Mouse (Mus musculus) adrenal gland, postnatal 4 days (tissue): ENCODE measurements around the gene Zfp524. TPM values are rescaled to one million over a fixed set of nuclear protein-coding genes. Genes with fewer than 3 reads are reported as not detected.

Source experiments
- total RNA-seq, 2 experiments: library from RNA; stranded (reverse); gene quantifications; 2 replicates each; pipeline ENCODE4 v1.2.3; 2021

Zfp524 gene
- total RNA-seq, 2 experiments from 2014 or later, result 10.6 to 11.1 TPM

Other genes starting within 250 kb of the Zfp524 start
- not detected for gene Fam71e2, start 243.1 kb upstream of the Zfp524 start, total RNA-seq
- under 1 TPM; 0.14 to 0.31 TPM for gene Il11, start 231.6 kb upstream of the Zfp524 start, total RNA-seq
- not detected for gene Tmem190, start 231.5 kb upstream of the Zfp524 start, total RNA-seq
- 1 to 10 TPM; 7.1 to 9.0 TPM for gene Tmem238, start 224.8 kb upstream of the Zfp524 start, total RNA-seq
- gene Rpl28, start 221.5 kb upstream of the Zfp524 start, total RNA-seq, result 1,000 to 10,000 TPM; 1,263 to 1,302 TPM
- 100 to 1,000 TPM; 140 to 156 TPM for gene Ube2s, start 201.8 kb upstream of the Zfp524 start, total RNA-seq
- 1 to 10 TPM; 4.4 to 6.1 TPM for gene Shisa7, start 169.7 kb upstream of the Zfp524 start, total RNA-seq
- gene Isoc2b, start 144.2 kb upstream of the Zfp524 start, total RNA-seq, result 10 to 100 TPM; 11.6 to 16.4 TPM
- 10 to 100 TPM; 22.6 to 22.8 TPM for gene Isoc2a, start 137.3 kb upstream of the Zfp524 start, total RNA-seq
- gene Gm36210, start 107.9 kb upstream of the Zfp524 start, total RNA-seq, result under 1 TPM in 1 of 2 experiments, not detected in 1; 0.39 TPM
- 10 to 100 TPM; 24.4 to 26.9 TPM for gene Zfp628, start 99.2 kb upstream of the Zfp524 start, total RNA-seq
- gene Nat14, start 92.4 kb upstream of the Zfp524 start, total RNA-seq, result 10 to 100 TPM in 1 of 2 experiments, 1 to 10 TPM in 1; 9.9 to 10.1 TPM
- gene Ssc5d, start 88.6 kb upstream of the Zfp524 start, total RNA-seq, result 10 to 100 TPM; 11.8 to 12.1 TPM
- gene Sbk2, start 50.0 kb upstream of the Zfp524 start, total RNA-seq, result under 1 TPM; 0.50 to 0.90 TPM
- gene Sbk3, start 43.2 kb upstream of the Zfp524 start, total RNA-seq, result under 1 TPM; 0.20 to 0.28 TPM
- gene Zfp579, start 18.3 kb upstream of the Zfp524 start, total RNA-seq, result 10 to 100 TPM; 34.1 to 35.2 TPM
- gene Fiz1, start 282 bp downstream of the Zfp524 start, total RNA-seq, result 10 to 100 TPM; 39.6 to 40.5 TPM
- gene Gm44973, start 1.1 kb downstream of the Zfp524 start, total RNA-seq, result not detected
- 10 to 100 TPM; 40.1 to 41.8 TPM for gene Zfp865, start 6.0 kb downstream of the Zfp524 start, total RNA-seq
- 1 to 10 TPM; 2.7 to 4.4 TPM for gene Ccdc106, start 6.1 kb downstream of the Zfp524 start, total RNA-seq
- not detected for gene 4632433K11Rik, start 19.7 kb downstream of the Zfp524 start, total RNA-seq
- gene Zfp784, start 24.0 kb downstream of the Zfp524 start, total RNA-seq, result 1 to 10 TPM; 7.0 to 7.1 TPM
- 10 to 100 TPM; 19.9 to 23.6 TPM for gene Zfp580, start 37.1 kb downstream of the Zfp524 start, total RNA-seq
- gene U2af2, start 47.7 kb downstream of the Zfp524 start, total RNA-seq, result 100 to 1,000 TPM; 207 to 230 TPM
- gene Epn1, start 65.8 kb downstream of the Zfp524 start, total RNA-seq, result 100 to 1,000 TPM; 166 to 167 TPM
- gene Rfpl4, start 102.5 kb downstream of the Zfp524 start, total RNA-seq, result not detected
- gene Rasl2-9, start 111.5 kb downstream of the Zfp524 start, total RNA-seq, result 1 to 10 TPM in 1 of 2 experiments, under 1 TPM in 1; 0.82 to 1.0 TPM
- gene Vmn1r55, start 135.3 kb downstream of the Zfp524 start, total RNA-seq, result not detected
- gene Vmn1r56, start 182.3 kb downstream of the Zfp524 start, total RNA-seq, result not detected
- not detected for gene Vmn1r57, start 204.1 kb downstream of the Zfp524 start, total RNA-seq